Mouse (Mus musculus): ENCODE measurements at regions not wholly inside any gene's neighbourhood (a gene's known extent, or its start where the extent isn't known, plus 50 kb on each side); places are given as distances from the start of the nearest gene placed in this dataset.

GRCm38 (mm10) chr1:183949205-183949604 lies 63.9 kb upstream of the Dusp10 start:
- DNase-seq (ENCODE audit: extremely low read depth, insufficient read length, low spot score): no peak

- no peak for DNase-seq (ENCODE audit: extremely low read depth, insufficient read length, low spot score)
Measured at GRCm38 (mm10) chr1:183954086-183954485, 59.0 kb upstream of the Dusp10 start.

- no peak for DNase-seq (ENCODE audit: extremely low read depth, insufficient read length, low spot score)
Measured at GRCm38 (mm10) chr1:183956391-183956790, 56.7 kb upstream of the Dusp10 start.

- no peak for DNase-seq (ENCODE audit: extremely low read depth, insufficient read length, low spot score)
Measured at GRCm38 (mm10) chr1:183961383-183961782, 51.7 kb upstream of the Dusp10 start.

GRCm38 (mm10) chr1:183962486-183962885 lies 50.6 kb upstream of the Dusp10 start:
- DNase-seq (ENCODE audit: extremely low read depth, insufficient read length, low spot score): no peak

GRCm38 (mm10) chr1:183963286-183963685 lies 49.8 kb upstream of the Dusp10 start:
- no peak for DNase-seq (ENCODE audit: extremely low read depth, insufficient read length, low spot score)

Measured in 3134 (cell line).